Mouse (Mus musculus): ENCODE measurements around the gene Map3k5.

The Map3k5 gene

DNA sequence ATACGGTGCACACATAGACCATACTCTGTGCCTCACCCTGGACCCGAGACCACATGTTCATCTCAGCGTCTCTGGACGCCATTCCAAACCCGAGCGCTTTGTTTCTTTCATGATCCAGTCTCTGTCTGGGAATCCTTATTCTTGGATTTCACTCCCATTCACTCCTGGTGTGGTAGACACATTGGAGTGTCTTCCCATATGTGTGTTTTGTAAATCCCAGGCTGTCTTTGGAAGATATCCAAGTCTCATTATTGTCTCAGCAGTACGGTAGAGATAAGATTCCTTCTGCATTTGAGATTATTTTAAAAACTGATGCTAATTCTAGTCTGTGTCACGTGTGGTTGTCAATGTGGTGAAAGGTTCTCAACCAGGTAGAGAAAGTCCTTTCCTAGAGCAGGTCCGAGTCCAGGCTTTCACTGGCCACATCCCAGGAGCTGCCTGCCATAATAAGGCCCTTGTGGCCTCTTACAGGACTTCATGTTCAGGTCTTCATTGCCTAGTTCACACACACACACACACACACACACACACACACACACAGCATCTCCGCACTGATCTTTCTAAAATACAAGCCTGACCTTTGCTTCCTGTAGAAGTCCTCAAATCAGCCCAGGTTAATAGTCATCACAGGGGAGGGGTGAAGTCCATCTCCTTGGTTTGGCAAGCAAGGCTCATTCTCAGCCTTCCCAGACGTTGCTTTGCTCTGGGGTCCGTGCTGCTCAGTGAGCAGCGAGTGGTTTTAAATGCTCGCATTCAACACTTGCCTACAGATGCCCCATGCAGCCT, 122.8 kb downstream of the Map3k5 start:
- DNase-seq (ENCODE audit: low spot score): no peak

DNA sequence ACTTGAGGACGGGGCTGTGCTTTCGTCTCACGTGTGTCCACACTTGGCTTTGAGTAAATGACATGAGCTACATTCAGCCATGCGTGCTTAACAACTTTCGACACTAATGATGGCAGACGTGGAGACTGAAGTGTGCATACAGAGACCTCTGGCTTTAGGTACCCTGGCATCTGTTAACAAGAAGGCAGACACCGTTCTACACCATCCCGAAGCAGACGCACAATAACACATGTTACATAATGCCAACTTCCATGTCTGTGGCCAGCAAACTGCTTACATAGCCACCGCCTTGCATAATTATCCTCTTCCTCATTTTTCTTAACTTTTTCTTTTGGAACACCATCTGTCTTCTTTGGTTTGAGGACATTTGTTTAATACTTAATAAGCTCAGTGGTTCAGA, 123.8 kb downstream of the Map3k5 start:
- DNase-seq (ENCODE audit: low spot score): no peak

DNA sequence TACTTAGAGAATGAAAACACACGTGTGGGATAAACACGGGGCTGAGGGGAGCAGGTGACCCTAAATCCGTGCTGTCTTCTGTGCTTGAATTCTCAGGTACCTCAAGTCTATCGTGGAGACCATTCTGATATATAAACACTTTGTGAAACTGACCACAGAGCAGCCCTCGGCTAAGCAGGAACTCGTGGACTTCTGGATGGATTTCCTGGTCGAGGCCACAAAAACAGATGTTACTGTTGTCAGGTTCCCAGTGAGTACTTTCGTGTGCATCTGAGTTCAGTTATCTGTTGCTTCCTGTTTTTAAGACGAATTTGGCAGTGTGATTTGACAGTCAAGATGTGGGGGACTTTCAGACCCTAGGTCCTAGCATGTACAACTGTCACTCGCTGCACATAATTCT, 124.6 kb downstream of the Map3k5 start:
- DNase-seq (ENCODE audit: low spot score): no peak

DNA sequence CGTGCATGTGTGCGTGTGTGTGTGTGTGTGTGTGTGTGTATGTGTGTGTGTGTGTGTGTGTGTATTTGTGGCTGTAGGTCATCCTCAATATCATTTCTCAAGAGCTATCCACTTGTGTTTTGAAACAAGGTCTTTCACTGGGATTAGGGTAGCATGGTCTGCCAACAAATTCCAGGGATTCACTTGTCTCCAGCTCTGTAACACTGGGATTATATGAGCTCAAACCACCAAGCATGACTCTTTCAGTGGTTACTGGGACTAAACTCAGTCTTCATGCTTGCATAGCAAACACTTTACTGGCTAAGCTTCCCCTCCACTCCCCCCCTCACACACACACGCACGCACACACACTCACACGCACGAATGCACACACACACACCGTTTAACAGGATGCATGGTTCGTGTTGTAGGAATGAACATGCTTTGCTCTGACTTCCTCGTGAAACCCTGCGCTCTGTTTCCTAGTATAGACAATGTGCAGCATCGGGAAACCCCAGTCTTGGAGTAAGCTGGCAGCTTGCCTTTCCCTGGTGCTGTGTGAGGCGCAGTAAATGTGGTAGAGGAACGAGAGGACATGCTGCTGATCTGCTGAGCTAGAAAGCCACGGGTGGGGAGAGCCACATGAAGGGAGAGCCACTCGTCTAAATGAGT, 126.2 kb downstream of the Map3k5 start:
- peak; percentile 40 for DNase-seq (ENCODE audit: low spot score)

DNA sequence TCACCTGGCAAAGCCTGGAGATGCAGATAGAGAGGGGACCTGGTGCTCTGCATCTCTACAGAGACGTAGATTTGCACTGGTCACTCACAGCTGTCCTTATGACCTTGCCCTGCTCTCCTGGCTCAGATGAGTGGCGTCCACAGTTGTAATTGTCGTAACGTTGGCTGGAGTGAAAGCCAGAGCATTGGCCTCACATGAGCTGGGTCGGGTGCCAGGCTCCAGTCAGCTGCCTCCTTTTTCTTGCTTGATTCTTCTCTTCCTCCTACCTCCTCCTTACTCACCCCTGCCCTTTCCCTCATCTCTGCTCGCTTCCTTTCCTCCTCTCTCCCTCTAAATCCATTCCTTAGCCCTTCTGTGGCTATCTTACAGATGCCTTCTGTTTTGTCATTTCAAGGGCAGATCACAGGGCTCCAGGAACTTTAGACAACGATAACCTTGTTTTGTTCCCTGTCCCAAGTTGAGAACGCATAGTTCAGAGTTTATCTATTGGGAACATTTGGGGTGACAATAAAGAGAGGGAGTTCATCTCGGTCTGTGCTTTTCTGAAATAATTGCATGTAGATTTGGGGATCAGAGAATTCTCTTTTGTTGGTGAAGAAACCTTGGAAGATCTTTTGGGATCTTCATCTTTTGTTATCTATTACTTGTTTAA, 130.4 kb downstream of the Map3k5 start:
- no peak for DNase-seq (ENCODE audit: low spot score)

DNA sequence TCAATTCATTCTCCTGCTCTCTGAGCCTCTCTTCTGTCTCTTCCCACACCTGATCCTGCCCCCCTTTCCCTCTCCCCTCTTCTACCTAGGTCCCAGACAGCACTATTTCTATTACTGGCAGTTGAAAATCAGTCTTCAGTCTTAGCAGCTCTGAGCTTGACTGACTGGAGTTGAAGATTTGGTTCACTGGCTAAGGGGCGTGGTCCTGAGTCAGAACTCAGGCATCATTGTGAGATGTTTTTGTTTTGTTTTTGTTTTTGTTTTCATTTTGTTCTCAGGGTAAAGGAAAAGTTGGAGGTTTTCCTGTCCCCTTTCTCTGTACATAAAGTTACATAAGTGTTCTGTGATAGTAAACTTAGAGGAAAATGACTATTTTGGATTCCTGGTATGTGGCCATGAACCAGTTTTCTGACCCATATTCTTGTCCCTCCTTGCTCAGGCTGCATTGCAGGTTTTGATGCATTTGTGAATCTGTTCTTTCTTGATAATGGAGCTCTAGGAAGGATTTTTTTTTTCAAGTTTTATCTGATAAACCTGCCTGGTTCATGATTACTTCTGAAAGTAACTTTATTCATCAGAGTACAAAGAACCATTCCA, 131.9 kb downstream of the Map3k5 start:
- DNase-seq (ENCODE audit: low spot score): no peak

DNA sequence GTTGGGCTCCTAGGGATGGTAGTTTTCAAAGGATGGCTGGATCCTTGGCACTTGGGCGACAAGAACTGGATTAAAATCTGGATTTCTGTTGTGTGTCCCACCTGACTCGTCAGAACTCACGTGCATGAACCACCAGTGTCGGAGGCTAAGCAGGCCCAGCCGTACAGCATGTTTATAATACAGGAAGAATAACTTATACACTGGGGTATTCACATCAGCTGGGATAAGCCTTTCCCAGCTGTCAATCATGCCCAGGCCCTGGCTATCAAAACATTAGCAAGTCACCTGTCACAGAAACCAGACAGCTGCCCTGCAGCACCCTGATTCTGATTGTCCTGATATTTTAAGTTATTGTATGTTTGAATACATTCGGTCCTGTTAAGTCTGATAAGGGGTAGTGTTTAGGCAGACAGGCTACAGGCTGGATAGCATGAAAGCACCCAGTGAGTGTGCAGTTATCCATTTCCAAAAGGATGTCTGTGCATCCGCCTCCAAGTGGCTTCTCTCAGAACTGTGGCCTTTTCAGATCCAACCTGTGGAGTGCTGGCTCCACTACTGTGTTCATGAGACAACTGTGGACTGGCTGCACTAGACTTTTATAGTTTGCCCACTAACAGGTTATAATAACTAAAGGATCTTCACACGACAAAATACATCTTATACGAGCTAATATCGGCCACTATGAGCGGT, 135.6 kb downstream of the Map3k5 start:
- DNase-seq (ENCODE audit: low spot score): no peak

DNA sequence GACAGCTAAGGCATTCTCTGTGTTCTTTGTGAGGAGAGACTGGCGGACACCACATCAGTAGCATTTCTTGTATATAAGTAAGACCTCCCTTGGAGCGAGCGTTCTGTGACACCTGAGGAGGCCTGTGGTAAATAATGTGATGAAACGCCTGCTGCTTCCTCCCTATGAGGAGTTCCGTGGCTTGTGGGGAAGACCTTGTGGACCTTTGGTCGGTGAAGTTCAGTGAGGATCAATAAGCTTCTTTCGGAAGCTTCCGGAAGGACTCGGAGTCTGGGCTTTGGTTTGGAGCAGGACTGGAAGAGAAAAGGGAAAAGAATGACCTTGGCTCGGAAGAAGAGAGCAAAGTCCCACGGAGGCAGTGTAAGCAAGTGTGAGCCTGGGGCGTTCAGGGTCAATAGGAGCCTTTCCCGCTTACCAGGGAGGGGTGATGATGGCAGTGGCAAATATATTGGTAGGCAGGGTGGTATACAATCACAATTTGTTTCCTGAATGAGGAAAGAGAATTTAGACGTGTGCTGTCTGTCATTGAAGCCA, 136.4 kb downstream of the Map3k5 start:
- DNase-seq (ENCODE audit: low spot score): no peak

DNA sequence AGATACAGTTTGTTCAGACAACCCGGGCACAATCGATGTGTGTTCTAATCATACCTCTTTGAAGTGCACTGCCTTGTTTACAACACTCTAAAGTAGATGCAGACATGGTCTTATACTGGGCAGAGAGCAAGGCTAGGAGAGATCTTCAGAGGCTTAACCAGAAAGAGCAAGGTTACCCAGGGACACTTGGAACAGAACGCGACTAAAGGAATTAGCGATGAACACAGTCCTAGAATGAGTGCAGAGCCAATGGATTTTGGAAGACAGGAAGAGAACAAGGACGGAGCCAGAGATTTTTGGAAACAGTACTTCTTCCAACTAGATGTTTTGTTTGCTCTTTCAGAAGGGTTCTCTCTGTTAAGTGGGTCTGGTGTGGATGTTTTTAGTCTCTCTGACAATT, 137.4 kb downstream of the Map3k5 start:
- DNase-seq (ENCODE audit: low spot score): no peak

DNA sequence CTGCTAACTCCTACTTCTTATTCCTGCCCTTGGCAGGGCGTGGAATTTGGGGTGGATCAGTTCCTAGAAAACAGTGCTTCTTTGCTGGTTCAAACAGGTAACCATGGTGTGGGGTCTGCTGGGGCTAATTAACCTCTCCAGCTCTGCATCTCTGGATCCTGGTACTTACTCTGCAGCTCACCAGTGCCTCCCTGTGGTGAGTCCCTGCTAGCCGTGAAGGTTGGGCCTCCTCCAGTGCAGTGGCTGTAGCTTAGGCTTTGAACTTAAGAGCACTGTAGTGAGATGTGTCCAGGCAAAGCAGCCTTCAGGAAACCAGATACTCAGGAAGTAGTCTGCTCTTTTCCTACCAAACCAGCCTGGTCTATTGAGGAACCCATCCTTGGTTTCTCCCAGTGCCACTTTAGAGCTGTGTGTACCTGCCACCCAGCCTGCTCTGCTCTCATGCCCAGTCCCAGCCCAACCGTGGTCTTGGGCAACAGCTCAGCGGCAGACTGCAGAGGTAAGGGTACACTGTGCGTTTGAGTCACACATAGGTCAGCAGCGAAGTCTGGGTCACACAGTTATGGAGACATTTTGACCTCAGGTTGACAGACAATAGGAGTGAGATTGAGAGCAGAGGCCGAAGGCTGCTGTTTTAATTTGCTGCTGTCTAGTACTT, 139.1 kb downstream of the Map3k5 start:
- DNase-seq (ENCODE audit: low spot score): peak; percentile 81

DNA sequence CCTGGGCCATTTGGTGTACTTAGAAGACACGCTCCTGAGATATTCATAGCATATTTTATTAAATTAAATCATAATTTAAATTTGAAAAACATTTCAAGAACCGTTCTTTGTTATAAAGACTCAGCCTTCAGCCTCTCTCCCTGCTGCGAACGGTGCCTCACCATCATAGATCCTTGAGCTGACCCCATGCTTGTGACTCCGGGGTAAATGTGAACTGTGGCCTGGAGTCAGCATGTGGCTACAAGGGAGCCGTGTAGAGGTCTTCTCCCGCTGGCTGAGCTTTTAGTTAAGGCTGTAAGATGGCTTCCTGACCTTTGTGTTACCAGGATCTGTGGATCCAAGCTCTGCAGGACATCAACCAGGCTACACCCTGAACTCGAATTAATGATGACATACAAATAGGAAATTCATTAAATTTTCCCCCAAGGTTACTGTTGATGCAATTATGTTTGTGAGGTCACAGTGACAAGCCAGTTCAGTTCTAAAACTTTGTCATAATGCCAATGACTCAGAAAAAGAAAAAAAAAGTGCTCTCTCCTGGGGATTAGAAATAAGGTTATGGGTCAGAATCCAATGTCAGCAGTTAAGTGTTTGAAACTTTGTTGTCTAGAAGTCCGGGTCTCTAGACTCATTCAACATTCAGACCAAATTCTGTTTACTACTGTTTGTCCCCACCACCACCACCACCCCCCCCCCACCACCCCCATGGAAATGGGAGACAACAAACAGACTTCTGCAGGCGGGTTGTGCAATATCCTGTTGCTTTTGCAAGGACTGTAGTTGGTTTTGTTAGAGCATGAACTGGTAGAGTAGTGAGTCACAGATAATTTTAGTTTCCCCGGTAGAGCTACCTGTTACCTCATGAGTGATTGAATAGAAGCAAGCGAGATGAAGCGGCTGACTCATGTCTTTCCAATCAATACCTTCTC, 142.5 kb downstream of the Map3k5 start:
- no peak for DNase-seq (ENCODE audit: low spot score)

DNA sequence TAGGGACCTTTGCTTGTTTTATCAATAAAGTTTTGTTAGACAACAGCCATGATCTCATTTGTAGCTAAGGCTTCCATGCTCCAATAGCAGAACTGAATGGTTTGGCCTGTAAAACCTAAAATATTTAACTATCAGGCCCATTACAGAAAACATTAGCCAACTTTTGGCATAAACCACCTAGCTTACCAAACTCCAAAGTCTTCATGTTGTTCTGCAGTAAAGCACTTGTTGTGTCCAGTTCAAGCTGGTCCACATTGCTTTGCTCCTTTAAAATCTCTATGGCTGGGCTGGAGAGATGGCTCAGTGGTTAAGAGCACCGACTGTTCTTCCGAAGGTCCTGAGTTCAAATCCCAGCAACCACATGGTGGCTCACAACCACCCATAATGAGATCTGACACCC, 144.1 kb downstream of the Map3k5 start:
- no peak for DNase-seq (ENCODE audit: low spot score)

DNA sequence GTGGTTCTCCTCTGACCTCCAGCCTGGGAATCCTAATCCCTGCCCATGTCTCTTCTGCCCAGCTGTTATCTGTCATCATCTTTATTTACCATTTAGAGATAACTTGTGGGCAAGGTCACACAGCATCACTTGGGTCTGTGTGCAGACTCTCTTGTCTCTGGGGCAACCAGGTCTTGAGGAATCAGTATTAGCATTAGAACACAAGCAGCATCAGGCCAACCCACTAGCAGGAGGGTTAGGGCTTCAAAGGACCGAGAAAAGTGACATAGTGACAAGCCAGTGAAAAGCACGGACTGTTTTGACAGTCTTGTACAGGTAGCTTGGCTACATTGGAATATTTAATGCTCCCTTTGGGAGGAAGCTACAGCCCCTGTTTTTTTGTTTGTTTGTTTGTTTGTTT, 153.6 kb downstream of the Map3k5 start:
- DNase-seq (ENCODE audit: low spot score): no peak

DNA sequence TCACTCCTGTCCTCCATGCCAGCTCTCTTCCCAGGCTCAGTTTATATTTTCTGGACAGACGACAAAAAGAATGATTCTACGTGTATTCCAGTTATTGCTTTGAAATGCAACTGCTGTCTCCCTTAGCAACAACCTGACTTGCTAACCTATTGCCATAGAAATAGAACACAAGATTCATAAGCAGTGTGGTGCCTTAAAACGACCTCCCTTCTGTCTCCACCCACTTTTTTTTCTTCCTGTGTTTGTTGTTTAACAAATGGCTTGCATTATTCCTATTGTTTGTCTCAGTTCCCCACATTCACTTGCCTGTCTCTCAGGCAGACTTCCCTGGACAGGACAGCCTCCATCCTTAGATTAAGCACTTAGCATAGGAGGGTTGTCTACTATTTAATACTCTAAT, 154.8 kb downstream of the Map3k5 start:
- DNase-seq (ENCODE audit: low spot score): no peak

DNA sequence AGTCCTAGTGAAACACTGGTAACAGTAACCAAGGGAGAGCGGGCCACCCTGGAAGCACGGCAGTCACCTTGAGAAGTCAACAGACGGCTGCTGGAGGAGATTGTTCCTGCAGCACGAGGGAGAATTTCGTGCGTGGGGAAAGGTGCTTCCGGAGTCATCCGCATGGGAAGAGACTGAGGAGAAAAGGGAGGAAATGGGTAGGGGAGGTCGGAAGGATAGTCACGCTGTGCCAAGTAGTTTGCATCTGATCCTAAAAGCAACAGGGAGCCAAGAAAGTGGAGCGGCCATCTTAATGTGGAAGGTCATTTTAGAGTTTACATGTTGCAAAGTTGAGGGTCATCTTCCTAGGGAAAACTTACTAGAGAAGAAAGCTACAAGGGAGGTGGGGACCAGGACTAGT, 155.9 kb downstream of the Map3k5 start:
- no peak for DNase-seq (ENCODE audit: low spot score)

DNA sequence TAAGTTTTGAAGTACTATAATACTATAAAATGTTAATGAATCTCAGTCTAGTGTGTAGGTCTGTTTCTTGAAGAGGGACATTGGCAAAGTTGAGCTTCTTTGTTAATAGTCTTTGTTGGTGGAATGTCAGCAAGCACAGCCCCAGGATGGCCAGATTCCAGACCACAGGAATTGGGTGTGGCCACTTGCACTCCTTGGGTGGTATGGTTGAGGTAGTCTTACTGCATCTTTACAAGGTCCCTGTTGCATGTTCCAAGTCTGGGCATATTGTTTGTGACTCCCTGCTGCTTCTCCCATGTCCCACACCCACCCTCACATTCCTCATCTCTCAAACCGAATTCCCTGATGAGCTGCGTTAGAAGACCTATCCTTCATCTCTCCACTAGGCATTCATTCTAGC, 157.1 kb downstream of the Map3k5 start:
- DNase-seq (ENCODE audit: low spot score): no peak

DNA sequence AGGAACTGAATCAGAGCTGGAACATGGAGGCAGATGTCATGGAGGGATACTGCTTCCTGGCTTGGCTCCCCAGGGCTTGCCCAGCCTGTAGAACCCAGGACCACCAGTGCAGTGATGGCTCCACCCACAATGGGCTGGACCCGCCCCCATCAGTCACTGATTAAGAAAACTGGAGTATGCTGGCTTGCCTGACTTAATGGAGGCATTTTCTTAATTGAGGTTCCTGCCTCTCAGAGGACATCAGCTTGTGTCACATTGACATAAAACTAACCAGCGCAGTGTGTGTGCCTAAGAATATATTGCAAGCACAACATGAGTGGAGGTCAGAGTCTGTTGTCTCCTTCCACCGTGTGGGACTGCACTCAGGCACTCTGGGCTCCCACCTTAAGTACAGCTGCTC, 158.1 kb downstream of the Map3k5 start:
- no peak for DNase-seq (ENCODE audit: low spot score)

DNA sequence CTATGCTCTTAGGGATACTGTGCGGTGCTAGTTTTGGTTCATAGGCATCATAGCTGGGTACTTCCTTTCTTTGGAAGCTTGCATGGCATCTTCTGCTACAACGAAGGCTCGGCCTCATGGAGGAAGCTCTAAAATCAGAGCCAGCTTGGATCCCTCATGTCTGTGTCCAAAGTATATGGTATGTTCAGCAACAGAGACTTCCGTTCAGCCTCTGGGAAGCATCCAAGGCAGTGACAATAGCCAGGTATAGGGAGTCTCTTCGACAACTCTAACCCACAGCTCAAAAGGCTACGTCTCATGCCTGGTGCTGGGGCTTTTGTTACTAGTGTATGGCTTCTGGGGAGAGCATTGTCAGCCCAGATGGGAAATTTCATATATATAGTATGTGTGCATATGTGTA, 167.2 kb downstream of the Map3k5 start:
- DNase-seq (ENCODE audit: low spot score): no peak

DNA sequence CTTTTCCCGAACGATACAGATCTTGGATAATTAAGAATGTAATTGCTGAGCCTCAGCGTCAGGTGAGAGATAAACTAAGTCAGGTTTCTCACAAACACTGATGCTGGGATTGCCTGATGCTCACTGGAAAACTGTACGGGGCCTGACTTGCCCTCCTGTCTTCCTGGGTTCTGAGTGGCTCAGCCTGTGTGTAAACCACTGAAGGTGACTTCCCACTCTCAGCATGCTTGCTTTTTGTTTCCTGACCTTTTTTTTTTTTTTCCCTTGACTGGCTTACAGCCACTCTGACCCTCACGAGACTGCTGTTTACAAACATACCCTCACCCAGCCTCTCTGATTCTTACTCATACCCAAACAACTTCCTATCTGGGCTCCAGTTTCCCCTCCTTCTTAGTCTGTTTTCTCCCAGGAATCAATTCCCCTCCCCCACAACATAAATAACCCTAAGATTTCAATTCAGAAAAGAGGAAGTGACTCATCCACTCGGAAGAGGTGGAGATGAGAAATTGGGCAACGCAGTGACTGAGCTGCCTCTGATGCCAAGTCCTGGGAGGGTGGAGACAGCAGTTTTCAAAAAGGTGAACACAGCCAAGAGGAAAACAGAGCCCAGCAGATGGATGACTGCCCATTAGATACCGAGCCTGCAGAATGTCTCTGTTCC, 170.1 kb downstream of the Map3k5 start:
- no peak for DNase-seq (ENCODE audit: low spot score)

DNA sequence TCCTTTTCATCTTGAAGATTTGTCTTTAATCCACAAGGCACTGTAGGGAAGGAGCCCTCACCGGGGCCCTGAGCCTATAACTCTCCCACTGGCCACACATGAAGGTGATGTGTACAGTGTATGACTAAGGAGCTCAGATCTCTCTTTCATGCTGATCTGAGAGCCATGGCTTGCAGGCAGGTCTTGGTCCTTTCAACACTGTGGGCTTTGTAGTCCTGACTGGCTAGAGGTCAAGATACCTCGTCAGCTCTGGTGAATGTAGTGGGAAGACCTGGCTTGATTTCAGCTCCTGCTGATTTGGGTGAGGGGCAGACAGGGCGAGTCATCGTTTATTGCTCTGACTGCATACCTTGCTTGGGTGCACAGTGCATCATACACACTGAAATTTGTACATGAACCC, 171.3 kb downstream of the Map3k5 start:
- DNase-seq (ENCODE audit: low spot score): no peak

All from layer of hippocampus, adult 11-12 months (tissue).